Mouse (Mus musculus): ENCODE measurements around the gene Elf1. TPM values are rescaled to one million over a fixed set of nuclear protein-coding genes. Genes with fewer than 3 reads are reported as not detected.

Gene Elf1
- polyA plus RNA-seq (2021; fragmentation: Nextera tagmentation): 1.3 TPM in 2 replicates
- long read RNA-seq, experiment 1, partial matches to known transcripts: 4 of 8 reads
- long read RNA-seq, experiment 1, other reads (novel, unspliced or antisense): 1 of 8 reads
- long read RNA-seq, experiment 2, full-length matches to known transcripts: 5 of 12 reads
- long read RNA-seq, experiment 2, partial matches to known transcripts: 2 of 12 reads
- long read RNA-seq, experiment 2, other reads (novel, unspliced or antisense): 5 of 12 reads

GRCm38 (mm10) chr14:79480624-79481338, at the start of gene Elf1:
TSS of gene Elf1 (plus strand) at chr14:79481194.

GRCm38 (mm10) chr14:79451681-79452590, 29.1 kb upstream of the Elf1 start, which contains the start of gene Kbtbd6:
TSS of gene Kbtbd6 (plus strand) at chr14:79451835.

GRCm38 (mm10) chr14:79481339-79482151, 551 bp downstream of the Elf1 start, which contains the start of gene Wbp4:
TSS of gene Wbp4 (minus strand) at chr14:79481520.

GRCm38 (mm10) chr14:79587139-79587851, 106.3 kb downstream of the Elf1 start, which contains the start of gene Sugt1:
TSS of gene Sugt1 (plus strand) at chr14:79587691.

Small RNA genes lying within 50 kb of the gene (microRNA-seq; reads per million reads assigned to microRNA genes)
- gene Gm27857: not detected

Other genes starting within 250 kb of the Elf1 start
- gene Zfp957, start 233.8 kb upstream of the Elf1 start, polyA plus RNA-seq (2021; fragmentation: Nextera tagmentation): not detected in 2 replicates
- 138 and 142 TPM in 2 replicates for gene Rgcc, start 179.5 kb upstream of the Elf1 start, polyA plus RNA-seq (2021; fragmentation: Nextera tagmentation)
- gene Naa16, start 90.4 kb upstream of the Elf1 start, polyA plus RNA-seq (2021; fragmentation: Nextera tagmentation): 6.5 and 6.8 TPM in 2 replicates
- 10.7 and 11.3 TPM in 2 replicates for gene Mtrf1, start 83.4 kb upstream of the Elf1 start, polyA plus RNA-seq (2021; fragmentation: Nextera tagmentation)
- gene Kbtbd7, start 54.7 kb upstream of the Elf1 start, polyA plus RNA-seq (2021; fragmentation: Nextera tagmentation): 11.2 and 14.2 TPM in 2 replicates
- 0.78 and 0.94 TPM in 2 replicates for gene Kbtbd6, start 29.4 kb upstream of the Elf1 start, polyA plus RNA-seq (2021; fragmentation: Nextera tagmentation)
- 30.6 and 30.8 TPM in 2 replicates for gene Wbp4, start 326 bp downstream of the Elf1 start, polyA plus RNA-seq (2021; fragmentation: Nextera tagmentation)
- 131 and 146 TPM in 2 replicates for gene Sugt1, start 106.5 kb downstream of the Elf1 start, polyA plus RNA-seq (2021; fragmentation: Nextera tagmentation)
- gene Cnmd, start 181.0 kb downstream of the Elf1 start, polyA plus RNA-seq (2021; fragmentation: Nextera tagmentation): 6.2 and 6.8 TPM in 2 replicates

Data from layer of hippocampus, adult 6 months (tissue).